Mouse (Mus musculus) adrenal gland, postnatal 14 days (tissue): ENCODE measurements at regions not wholly inside any gene's neighbourhood (a gene's known extent, or its start where the extent isn't known, plus 50 kb on each side); places are given as distances from the start of the nearest gene placed in this dataset.
"Not testable (repeated sequence)": the region's sequence is repeated elsewhere in the genome, so short reads cannot be mapped to it uniquely, and the experiment has no call there.

Experiments
- DNase-seq: peaks from one replicate; pipeline ENCODE4 v3.0.0; 2021; ENCODE audit warnings: mixed read lengths

DNA sequence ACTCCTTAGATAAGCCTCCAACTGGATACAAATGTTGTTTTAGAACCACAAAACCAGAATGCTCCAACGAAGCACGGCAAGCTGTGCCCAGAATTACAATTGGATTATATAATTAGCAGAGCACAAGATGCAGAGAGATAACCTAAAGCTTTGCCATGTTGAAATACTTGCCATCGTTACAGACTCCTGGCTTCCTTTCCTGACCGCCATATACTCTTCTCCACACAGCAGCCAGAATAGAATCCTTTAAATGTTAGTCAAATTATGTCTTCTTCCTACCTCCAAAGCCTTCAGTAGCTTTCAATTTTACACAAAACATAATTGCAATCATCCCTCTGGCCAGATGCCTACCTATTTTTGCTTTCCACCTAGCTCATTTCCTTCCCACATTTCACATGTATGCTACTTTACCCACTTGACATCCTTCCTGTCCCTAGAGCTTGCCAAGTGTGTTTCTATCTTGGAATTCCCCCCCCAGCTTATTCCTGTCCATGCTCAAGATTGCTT, 52.8 kb upstream of the G2e3 start:
- no peak for DNase-seq

GRCm38 (mm10) chr12:51278358-51278757, 69.5 kb upstream of the G2e3 start:
- no peak for DNase-seq

DNA sequence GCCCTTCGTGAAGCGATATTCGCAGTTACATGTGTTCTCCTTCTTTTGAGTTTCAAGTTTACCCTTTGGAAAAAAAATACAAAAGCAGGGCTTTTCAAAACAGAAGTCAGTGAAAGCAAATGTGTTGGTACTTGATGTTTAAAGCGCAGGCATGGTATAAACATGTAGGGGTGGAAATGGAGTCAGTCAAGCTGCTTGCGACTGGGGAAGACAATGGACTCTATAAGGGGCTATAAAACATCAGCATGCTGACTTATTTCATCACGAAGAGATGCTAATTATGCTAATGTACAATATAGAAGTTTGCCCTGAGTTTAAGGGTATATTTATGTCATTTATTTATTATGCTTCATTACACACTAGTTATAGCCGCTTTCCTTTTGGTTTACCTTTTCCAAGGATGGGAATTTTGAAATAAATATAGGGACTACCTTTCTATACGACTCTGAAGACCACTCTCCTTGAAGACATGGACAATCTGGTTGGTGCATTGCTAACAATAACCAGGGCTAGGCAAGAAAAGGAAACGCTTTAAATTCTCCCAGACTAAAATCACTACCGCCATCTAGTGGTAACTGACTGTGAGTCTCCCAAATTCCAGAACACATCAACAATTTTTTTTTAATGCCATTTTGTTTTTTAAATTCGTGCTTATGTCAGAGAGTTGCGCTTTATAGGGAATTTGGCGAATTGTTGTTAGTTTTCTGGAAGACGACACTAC, 71.9 kb upstream of the G2e3 start:
- DNase-seq: peak; percentile 6

- DNase-seq: peak; percentile 32
Measured at GRCm38 (mm10) chr12:51273486-51273885, 74.4 kb upstream of the G2e3 start.

GRCm38 (mm10) chr12:51242839-51243238, 105.0 kb upstream of the G2e3 start:
- DNase-seq: no peak

GRCm38 (mm10) chr12:51241131-51241781, 106.6 kb upstream of the G2e3 start:
- DNase-seq: no peak

DNA sequence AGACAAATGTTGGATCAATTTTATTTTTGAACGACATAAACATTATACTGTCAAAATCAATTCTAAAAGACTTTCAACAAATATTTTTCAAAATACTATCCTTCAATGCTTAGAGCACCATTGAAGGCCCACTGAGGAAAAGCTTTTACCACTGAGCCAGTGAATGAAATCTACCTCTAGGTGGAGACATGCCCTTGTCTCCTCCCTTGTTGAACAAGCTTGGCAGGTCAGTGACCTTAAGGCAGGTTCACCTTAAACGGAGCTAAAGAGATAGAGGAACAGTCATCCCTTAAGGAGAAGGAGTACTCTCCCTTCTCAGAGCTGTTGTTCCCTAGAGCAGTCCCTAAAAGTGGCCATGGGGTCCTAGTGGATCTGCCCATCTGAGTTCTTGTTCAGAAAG, 136.2 kb upstream of the G2e3 start:
- DNase-seq: no peak

- DNase-seq: no peak
Measured at GRCm38 (mm10) chr12:51196289-51196688, 151.6 kb upstream of the G2e3 start.

GRCm38 (mm10) chr12:51195136-51195535, 152.7 kb upstream of the G2e3 start:
- DNase-seq: no peak

- DNase-seq: no peak
Measured at GRCm38 (mm10) chr12:51190754-51191153, 157.1 kb upstream of the G2e3 start.

GRCm38 (mm10) chr12:51190186-51190585, 157.7 kb upstream of the G2e3 start:
- no peak for DNase-seq

GRCm38 (mm10) chr12:51188229-51188628, 159.6 kb upstream of the G2e3 start:
- no peak for DNase-seq

DNA sequence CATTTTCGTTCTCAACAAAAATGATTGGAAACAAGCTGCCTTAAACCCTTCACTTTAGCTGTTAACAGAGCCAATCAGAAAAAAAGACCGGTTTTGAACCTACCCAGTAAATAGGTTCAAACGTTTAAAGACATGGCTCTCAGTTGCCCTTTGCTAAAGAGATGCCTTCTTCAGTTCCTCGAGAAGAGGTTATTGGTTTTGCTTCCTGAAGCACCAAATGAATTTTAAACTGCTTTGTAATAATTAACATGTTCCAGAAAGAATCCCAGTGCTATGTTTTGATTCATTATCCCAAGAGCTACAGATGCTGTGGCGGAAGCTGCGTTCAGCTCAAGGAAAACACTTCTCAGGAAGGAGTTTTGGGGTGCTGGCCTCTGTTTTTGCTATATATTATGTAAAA, 160.1 kb upstream of the G2e3 start:
- no peak for DNase-seq

DNA sequence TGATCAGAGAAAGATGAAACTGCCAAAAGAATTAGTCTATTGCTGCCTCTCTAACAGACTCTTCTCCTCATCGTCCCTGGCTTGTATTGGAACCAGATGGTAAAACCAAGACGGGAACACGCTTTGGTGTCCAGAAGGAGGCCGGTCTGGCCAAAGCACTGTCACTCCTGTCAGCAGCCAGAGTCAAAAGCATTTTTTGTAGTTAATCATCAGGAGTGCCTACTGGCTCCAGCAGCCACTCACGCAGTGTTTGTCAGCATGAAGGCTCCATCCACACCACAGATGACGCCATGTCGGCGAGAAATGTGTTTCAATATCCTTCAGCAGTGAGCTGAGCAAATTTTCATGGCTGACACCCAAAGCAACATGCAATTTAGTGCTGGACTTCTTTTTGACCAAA, 162.1 kb upstream of the G2e3 start:
- DNase-seq: no peak

- no peak for DNase-seq
Measured at GRCm38 (mm10) chr12:51174906-51175756, 172.7 kb upstream of the G2e3 start.

GRCm38 (mm10) chr12:51165186-51165585, 182.7 kb upstream of the G2e3 start:
- no peak for DNase-seq

- no peak for DNase-seq
Measured at GRCm38 (mm10) chr12:51160995-51161394, 186.9 kb upstream of the G2e3 start.

GRCm38 (mm10) chr12:51160122-51160521, 187.7 kb upstream of the G2e3 start:
- DNase-seq: no peak

DNA sequence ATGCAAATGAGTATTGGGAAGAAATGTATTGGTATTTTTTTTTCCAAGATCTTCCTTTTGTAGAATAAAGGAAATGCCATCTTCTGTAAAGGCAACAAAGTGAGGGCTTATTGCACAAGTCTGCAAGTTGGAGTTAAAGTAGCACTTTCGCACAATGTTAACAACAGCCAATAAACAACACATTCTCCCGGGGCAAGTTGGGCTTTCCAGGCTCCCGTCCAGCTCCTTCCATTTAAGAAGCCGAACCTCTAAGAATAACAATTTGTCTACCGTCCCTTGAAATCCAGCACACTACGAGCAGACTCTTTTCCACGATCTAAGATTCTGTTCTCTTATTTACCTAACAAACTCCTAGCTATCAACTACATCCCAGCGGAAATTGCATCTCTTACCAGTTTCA, 199.9 kb upstream of the G2e3 start:
- DNase-seq: no peak

GRCm38 (mm10) chr12:51143840-51144239, 204.0 kb upstream of the G2e3 start:
- no peak for DNase-seq

DNA sequence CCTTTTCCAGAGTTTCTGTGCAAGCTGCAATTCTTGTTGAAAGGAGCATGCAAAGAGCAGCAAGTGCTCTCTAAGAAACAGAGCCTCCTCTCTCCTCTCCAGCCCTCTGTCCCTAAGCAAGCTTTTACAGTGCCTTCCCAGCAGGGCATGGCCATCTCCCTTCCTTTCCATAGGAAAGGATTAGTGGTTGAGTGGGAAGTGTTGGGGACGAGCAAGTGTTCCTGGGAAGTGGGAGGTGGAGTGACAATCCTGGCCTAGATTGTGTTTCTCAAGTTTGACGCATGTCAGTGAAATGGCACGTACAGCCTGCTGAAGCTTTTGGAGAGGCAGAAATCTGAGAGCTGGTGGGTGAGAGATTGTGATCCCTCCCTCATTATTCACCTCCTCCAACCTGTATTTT, 204.7 kb upstream of the G2e3 start:
- DNase-seq: no peak

DNA sequence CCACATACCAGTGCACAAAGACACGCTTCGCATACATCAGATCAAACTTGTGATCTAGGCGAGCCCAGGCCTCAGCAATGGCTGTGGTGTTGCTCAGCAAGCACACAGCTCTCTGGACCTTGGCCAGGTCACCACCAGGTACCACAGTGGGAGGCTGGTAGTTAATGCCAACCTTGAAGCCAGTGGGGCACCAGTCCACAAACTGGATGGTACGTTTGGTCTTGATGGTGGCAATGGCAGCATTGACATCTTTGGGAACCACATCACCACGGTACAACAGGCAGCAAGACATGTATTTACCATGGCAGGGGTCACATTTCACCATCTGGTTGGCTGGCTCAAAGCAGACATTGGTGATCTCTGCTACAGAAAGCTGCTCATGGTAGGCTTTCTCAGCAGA, 214.2 kb upstream of the G2e3 start:
- DNase-seq: not testable (repeated sequence)

DNA sequence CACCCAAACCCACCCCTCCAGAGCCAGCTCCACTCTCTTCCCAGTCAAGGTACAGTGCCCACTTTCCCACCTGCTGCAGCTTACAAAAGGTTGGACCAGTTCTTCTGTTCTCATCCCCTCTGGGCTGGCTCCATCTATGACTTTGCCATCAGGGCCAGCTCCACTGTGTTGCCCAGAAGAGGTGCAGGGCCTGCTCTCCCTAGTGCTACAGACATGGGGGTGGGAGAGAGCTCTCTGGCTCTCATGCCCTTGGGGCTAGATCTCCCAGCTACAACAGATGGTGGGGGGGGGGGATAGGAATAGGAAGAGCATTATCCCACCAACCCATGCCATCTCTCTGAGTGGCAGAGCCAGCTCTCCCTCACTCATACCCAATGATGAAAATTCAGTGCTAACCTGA, 219.6 kb upstream of the G2e3 start:
- no peak for DNase-seq
